Mouse (Mus musculus): ENCODE data around the gene Arhgdia.
"Not testable (repeated sequence)": the region's sequence is repeated elsewhere in the genome, so short reads cannot be mapped to it uniquely, and the experiment has no call there.

Gene Arhgdia

DNA sequence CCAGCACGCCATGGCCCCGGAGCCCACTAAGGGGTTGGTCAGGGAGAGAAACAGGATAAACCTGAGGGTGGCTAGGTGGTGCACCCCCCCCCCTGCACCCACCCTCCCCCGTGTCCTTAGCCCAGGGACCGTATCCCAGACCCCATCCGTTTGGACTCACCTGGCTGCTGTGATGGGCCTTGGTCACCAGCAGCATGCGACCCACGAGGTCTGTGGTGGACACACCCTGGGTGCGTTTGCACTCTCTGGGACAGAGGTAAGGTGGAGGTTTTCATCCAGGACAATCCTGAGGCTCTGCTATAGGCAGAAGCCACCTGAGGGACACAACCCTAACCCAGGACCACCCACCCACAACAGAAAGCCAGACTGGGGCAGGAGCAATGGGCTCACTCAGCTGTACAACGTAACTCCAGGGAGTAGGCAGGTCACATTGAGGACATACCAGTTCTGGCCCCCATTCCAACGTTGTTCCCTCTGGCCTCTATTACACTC, 32.1 kb upstream of the Arhgdia start:
- DNase-seq: no peak

DNA sequence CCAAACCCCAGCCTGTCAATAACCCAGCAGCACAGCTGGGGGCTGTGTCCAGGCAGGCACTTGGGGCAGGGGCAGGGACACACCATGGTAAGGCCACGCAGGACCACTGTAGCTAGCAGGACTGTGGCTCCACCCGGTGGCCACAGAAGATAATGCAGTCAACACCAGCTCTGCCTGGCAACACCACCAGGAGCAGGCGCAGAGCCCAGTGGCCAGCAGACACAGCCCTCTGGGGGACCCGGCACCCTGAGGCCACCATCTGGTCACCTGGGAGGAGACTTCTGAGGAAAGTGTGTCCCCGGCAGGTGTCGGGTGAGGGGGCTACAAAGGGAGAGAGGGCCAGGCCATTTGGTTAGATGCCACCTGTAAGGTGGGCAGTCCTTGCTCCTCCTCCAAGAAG, 31.3 kb upstream of the Arhgdia start:
- DNase-seq: peak; percentile 82

DNA sequence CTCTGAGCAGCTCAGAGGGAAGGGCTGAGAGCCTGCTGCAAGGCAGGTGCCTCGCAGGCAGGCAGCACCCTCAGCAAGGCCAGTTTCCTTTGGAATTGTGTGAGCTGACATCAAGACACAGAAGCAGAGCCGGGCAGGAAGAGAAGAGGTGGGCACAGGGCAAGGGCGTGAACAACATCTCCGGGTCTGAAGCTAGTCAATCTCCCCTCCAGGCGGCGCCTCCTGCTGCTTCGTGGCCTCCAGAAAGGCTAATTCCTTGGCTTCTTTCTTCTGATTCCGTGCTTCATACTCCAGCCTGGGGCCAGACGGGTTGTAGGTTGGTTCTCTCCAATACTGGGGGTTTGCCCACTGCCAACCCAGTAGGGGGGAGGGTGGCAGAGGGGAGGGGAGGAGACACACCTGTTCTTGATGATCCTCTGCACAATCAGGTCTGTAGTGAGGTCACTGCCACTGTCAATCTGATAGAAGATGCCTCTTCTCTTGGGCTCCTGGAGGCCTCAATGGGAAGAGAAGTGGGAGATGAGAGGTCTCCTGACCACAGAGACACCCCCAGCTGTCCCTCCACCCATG, 29.1 kb upstream of the Arhgdia start:
- DNase-seq: no peak

DNA sequence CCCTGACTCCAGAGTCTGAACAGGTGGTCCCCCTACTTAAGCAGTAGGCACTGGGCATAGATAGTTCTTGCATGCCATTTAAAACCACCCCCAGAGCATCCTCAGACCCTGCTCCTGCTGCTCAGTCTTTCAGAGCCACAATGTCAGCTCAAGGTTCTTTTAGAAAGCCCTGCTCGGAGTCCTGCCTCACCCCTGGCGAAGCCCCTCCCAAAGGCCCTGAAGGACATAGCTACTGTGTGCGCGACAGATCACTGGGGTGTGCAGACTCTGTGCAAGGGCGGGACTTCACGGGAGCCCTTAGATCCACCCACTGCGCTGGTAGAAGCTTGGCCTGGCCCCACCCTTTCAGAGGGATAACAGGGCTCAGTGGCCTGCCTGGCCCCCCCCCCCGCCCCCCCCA, 27.8 kb upstream of the Arhgdia start:
- peak; percentile 63 for DNase-seq

DNA sequence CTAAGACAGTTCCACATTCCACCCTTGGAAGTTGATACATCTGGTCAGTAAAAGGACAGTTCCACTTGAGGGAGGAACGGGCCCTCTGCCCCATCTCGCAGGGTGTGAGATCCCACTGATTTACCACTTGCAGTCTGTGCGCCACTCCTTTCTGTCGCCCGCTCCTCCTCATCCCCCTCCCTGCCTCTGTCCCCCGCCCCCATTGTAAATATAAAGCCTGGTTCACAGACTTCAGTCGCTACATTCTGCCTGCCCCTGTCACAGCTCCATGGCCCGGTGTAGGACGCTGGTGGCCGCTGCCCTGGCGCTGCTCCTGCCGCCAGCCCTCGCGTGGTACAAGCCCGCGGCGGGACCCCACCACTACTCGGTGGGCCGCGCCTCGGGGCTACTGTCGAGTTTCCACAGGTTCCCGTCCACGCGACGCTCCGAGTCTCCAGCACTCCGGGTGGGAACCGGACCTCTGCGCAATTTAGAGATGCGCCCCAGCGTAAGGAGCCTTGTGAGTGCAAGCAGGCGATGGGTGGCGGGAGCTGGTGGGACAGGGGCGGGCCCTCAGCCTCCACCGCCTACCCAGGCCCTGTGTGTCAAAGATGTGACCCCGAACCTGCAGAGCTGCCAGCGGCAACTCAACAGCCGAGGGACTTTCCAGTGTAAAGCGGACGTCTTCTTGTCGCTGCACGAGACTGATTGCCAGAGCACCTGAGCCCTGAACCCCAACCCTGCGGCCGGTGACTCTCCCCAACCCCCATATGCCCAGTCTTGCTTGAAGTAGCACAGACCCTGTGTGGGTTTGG, 27.0 kb upstream of the Arhgdia start, which contains the start of gene Npb:
Gene Npb, plus strand, starts transcription at position 237 of the 794 bp plus-strand sequence.
- peak; percentile 22 for DNase-seq

DNA sequence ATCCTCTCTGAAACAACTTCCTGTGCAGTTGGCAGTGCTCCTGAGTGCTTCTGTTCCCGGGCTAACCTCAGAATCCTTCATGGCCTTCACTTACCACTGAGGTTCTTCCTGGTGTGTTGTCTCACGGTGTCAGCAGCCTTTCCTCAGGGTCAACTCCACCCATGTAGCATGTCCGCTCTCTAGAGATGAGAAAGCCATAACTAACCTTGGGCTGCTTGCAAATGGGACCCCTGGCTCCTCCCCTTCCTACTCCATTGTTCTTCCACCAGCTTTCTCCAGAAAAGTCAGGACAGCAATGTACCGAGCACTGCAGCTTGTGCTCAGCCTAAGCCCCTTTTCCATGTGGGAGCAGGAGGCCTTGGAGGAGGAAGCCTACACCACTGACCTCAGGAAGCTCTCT, 25.3 kb upstream of the Arhgdia start:
- no peak for DNase-seq

DNA sequence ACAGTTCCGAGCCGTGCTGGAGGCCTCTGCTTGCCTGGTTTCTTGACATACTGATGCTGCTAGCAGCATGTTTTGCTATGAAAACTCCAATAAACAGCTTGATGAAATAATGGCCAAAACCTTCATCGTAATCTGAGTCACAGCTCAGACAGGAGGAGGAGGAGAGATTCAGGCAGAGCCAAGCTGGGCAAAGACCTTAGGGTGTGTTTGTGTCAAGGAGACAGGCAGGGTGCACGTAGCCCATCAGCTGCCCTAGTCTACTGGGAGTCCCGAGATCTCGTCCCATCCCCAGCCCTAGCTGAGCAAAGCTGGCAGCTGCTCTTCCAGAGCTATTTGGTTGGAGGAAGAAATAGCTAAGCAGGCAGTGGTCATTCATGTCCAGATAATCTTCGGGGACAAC, 24.2 kb upstream of the Arhgdia start:
- no peak for DNase-seq

DNA sequence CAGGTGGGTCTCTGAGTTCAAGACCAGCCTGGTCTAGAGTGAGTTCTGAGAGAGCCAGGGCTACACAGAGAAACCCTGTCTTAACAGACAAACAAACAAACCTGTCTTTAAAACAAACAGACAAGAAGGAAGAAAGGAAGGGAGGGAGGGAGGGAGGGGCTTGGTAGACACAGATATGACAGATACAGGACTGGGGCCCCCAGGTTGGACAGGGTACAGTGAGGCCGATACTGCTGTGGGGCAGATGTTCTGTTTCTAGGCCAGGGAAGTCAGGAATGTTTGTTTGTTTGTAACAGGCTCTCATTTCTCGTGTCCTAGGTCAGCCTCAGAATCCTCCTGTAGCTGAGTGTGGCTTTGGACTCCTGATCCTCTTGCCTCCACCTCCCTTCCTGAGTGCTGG, 22.1 kb upstream of the Arhgdia start:
- DNase-seq: no peak

DNA sequence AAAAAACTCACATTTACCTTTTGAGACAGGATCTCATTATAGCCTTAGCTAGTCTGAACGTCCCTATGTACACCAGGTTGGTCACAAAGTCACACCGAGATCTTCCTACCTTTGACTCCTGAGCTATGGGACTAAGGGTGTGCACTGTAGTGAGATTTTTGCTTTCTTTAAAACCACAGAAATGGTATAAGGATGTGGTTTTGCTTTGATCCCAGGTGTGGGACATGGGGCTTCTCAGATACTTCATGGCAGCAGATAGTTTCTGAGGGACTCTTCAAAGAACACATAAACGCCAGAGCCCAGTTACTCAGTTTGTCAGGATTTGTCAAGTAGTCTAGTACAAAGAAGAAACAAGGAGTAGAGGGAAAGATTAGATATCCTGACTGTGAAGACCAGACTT, 19.3 kb upstream of the Arhgdia start:
- DNase-seq: no peak

DNA sequence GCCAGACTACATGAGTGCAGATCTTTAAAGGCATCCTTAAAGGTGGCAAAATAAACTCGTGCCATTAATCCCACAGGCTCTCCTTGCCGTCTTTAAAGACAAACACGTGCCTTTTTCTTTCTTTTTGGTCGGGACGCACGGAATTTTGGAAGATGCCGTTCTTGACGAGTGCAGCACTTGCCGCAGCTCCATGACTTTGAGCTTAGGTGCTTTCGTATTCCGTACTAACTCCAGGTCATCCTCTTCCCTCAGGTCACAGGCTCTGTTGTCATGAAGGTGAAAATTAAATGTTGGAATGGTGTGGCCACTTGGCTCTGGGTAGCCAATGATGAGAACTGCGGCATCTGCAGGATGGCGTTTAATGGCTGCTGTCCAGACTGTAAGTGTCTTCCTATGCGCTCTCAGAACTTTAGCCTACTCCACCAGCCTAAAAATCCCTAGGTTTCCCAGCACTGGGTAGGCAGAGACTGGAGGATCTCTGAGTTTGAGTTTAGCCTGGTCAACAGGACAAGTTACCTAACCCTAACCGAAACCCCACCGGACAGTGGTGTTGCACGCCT, 17.6 kb upstream of the Arhgdia start:
- DNase-seq: no peak

DNA sequence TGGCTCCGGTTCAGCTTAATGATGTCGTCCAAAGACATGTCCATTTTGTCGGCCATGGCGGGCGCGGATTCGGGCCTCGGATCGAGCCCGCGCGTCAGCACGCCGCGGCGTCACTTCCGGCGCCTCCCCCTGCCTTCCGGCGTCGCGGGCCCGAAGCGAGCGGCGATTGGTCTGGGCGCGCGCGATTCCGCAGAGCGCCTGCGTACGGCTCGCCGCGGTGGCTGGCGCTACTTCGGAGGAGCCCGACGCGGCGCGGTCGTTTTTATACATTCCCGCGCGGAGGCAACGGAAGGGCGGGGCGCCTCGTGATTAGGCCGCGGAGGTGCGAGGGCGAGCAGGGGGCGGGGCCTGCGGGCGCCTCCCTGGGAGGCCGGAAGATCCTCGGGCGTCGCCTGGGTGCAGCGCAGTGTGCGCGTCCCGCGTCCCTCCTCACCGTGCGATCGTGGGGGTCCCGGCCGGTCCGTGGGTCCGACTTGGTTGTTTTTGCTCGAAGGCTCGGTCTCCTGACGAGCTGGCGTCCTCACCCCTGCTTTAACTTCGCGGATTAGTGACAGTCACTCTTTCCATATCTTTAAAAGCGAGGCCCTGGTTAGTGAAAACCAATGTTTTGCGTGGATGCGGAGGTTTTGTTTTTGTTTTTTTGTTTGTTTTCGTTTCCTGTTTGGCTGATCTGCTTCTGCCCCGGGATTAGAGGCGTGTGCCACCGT, 17.0 kb upstream of the Arhgdia start, which contains the start of the genes Alyref and Anapc11:
Gene Alyref, minus strand, starts transcription at position 83 of the 707 bp plus-strand sequence.
Gene Anapc11, plus strand, starts transcription at position 139 of the 707 bp plus-strand sequence.
- peak; percentile 94 for DNase-seq

DNA sequence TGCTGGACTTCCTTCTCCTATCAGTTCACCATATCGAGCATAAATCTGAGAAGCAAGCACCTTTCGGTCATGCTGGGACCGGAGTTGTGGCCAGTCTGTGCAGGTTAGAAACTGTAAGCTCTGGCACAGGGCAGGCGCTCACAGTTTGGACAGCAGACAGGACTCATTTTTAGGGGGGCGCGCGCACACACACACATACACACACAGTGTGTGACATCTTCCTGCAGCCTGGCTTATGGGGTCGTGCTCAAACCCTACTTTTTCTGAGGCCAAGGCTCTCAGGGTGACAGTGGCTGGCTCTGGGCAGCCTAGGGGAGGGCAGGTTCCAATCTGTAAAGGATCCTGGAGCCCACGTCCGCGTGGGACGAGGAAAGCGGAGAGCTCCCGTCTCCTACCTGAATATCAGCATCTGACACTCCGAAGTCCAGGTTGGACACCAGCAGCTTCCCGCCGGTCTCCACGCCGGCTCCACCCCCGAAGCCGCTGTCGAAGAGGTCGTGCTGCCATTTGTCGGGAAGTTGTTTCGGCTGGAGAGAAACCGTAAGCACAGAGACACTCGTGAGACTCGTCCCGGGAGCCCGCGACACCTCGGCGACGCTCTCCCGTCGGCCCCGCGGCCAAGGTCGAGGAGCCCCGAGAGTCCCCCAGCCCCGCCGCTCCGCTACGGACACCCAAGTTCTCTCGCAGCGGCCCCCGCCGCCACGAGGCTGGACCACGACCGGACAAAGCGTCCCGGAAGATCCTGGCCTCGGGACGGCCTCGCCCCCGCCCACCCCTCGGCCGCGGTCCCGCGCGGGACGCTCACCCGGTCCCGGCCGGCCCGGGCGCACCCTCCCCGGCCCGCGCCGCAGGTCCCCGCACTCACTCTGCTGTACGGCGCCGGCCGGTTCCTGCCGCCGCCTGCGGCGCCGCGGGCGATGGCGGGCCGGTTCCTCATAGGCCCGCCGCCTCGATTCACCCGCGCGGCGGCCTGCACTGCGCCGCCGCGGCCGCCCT, 16.1 kb upstream of the Arhgdia start:
- DNase-seq: no peak

DNA sequence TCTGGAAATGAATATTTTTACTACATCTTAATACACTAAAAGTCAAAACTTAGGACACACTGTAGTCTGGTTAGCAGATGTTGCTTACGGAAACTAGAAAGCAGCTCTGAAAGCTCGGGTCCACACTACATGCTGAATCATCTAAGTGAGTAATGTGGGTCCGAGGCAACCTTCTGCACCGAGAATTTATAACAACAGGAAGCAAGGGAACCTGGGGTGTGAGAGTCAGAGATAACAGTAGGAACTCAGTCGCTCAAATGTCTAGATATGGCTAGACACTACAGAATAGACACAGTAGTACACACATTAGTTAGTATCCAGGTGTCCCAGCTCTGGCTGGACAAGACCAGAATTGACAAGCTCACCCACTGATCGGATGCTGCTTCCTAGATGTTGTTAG, 7.1 kb upstream of the Arhgdia start:
- DNase-seq: no peak

DNA sequence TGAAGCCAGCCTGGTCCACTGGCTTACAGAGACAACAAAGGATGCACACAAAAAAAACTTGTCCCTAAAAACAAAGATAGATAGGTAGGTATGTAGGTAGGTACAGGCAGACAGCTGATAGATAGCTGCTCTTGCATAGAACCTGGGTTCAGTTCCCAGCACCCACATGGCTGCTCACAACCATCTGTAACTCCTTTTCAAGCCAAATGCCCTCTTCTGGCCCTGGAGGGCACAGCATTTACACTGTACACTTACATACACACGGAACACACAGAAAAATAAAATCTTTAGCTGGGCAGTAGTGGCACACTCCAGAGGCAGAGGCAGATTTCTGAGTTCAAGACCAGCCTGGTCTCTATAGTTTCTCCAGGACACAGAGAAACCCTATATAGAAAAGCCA, 2.5 kb upstream of the Arhgdia start:
- DNase-seq: no peak

DNA sequence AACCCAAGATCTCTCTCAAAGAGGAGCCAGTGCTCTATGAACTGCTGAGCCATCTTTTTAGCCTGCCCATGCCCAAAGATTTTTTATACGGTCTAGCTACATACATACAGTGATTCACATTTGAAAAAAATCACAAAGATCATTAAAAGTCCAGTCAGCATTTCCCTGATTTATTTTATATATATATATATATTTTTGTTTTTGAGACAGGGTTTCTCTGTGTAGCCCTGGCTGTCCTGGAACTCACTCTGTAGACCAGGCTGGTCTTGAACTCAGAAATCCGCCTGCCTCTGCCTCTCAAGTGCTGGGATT, 1.5 kb upstream of the Arhgdia start:
- DNase-seq: not testable (repeated sequence)

DNA sequence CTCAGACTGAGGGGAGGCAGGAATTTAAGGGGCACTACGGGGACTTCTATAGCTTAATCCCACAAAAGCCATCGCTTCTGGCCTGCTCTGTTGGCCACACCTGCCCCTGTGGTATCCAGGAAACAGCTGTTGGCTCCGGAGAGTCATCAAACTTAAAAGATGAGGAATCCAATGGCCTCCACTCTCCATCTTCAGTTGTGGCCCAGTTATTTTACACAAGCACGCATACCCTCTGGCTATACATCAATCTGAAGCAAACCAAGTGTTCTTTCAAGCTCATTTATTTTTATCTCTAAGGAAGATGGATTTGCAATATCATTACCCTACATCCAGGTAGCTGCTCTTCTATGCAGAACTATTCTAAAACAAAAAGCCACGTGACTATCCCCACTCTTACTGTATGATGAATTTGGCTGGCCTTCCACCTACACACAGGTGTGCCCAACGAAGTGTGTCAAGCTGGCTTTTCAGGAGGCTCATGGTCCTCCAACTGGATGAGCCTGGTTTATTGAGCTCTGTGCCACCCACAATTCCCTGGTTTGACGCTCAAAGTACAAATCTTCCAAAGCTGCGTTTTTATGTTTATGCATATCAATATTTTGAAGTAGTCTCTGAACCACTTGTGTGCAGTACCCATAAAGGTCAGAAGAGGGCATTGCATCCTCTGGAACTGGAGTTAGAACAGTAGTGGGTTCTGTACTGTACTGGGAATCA, 1.0 kb upstream of the Arhgdia start:
- peak; percentile 71 for DNase-seq

DNA sequence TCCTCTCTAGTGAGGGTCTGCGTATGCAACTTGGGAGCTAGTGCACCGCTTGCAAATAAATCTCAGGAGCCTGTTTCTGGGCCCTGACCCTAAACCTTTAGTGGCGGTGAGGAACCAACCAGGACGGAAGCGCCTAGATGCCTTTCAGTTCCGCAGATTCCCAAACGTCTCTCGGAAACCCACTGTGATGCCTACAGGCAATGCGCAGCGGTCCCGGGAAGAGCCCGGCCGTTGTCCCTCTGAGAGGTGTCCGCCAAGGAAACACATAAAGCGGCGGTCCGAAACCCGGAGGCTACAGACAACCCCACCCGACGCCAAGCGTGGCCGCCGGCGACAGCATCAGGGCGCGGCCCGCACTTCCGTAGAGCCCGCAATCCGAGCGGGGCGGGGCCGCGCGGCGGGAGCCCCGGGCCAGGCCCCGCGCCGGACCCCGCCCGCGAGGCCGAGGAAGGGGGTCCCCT, 523 bp downstream of the Arhgdia start:
- DNase-seq: peak; percentile 46

DNA sequence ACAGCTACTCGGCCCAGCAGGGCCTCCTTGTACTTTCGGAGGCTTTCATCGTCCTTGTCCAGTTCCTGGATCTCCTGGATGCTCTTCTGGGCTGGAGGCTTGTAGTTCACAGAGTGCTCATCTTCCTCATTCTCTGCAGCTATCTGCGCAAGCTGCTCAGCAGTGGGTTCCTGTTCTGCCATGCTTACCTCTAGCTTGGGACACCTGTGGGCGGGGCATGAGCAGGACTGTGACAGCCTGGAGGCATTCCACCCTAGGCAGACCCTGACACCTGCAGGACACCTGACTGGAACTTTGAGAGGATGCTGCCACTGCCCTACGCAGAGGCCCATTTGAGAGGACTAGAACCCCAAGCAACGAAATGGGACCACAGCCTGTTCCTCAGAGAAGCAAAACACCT, 1.2 kb downstream of the Arhgdia start:
- peak; percentile 53 for DNase-seq

DNA sequence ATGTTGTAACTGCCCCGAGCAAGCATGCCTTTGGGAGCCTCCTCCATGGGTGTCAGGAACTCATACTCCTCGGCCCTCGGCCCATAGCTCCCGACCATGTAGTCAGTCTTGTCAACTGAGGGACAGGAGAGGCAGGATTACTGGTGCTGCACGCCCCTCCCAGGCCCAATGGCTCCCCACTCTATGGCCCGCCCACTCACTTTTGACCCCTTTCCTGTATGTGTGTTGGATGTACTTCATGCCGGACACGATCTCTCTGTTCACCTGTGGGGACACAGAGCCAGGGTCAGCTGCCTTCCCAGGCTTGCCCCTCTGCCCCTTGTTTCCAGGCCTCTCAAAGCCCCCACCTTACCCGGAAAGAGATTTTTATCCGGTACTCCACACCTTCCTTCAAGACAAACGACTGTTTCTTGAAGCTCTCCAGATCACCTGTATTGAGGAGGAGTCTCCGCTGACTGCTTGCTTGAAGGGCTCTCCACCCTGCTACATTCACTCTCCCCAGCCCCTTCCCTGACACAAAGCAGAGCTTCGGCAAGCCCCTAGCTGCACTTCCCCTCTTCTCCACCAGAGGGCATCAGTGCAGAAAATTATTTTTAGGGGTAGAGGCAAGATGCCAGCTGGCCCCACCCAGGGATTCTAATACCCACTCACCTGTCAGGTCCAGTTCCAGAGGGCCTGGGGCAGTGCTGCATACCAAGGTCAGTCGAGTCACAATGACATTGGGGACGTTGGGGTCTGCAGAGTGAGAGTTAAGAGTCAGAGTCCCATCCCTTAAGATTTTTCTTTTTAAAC, 1.9 kb downstream of the Arhgdia start:
- DNase-seq: peak; percentile 77

DNA sequence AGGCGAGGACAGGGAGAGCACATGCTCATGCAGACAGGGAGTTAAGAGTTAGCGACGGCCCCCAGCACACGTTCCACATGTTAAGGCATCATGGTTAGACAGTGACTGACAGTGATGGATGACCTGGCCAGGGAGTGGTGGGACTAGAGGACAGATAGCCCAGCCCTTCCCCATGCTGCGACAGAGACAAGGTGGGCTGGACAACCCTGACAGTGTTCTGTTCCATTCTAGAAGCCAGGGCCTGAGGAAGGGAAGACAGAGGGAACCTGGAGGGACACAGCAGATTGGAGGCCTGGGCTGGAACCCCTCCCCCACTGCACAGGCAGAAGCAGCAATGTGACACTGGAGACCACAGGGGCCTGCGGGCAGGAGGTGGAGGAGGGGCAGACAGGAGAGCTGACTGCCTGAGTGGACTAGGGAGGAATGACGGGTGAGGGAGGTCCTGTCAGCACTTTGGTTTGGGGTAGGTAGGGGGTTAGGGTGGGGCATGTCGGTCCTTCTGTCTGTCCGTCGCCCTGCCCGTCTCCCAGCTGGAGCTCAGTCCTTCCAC, 2.7 kb downstream of the Arhgdia start:
- DNase-seq: peak; percentile 45

Measured in kidney, adult 9 months (tissue).